Mouse (Mus musculus) limb, embryonic 14.5 days (tissue): ENCODE measurements around the gene Ccdc9b. TPM values are rescaled to one million over a fixed set of nuclear protein-coding genes. Genes with fewer than 3 reads are reported as not detected.

Experiments
- ATAC-seq: fragments of 200-750 bp; cut with Nextera tagmentation; 2 replicates; pipeline ENCODE4 v1.8.0; 2017; ENCODE audit warnings: low read depth, moderate number of reproducible peaks, moderate TSS enrichment; ENCODE audit not compliant: low FRiP score
- DNase-seq: peaks from one replicate; pipeline ENCODE4 v3.0.0-alpha.2; 2015; ENCODE audit warnings: low spot score
- H3K27ac ChIP-seq: fragments of 300-500 bp; sonication (generic); replicated peaks from 2 replicates; pipeline ENCODE4 v1.5.1; 2014; ENCODE audit warnings: low read depth, mild to moderate bottlenecking, low read length, moderate library complexity, mixed read lengths
- H3K27me3 ChIP-seq: fragments of 300-500 bp; sonication (generic); 2 replicates; pipeline ENCODE4 v1.6.1; 2014; ENCODE audit warnings: low read length, mixed read lengths; ENCODE audit not compliant: control insufficient read depth, insufficient read depth
- H3K36me3 ChIP-seq: fragments of 300-500 bp; sonication (generic); 2 replicates; pipeline ENCODE4 v1.6.1; 2014; ENCODE audit warnings: mild to moderate bottlenecking, low read length, moderate library complexity, mixed read lengths; ENCODE audit not compliant: control insufficient read depth, insufficient read depth
- H3K4me1 ChIP-seq: fragments of 300-500 bp; sonication (generic); 2 replicates; pipeline ENCODE4 v1.6.1; 2014; ENCODE audit warnings: antibody characterized with exemption, low read length, mixed read lengths; ENCODE audit not compliant: control insufficient read depth, insufficient read depth
- H3K4me2 ChIP-seq: fragments of 300-500 bp; sonication (generic); replicated peaks from 2 replicates; pipeline ENCODE4 v1.6.1; 2014; ENCODE audit warnings: low read depth, mild to moderate bottlenecking, low read length, moderate library complexity; ENCODE audit not compliant: severe bottlenecking
- H3K4me3 ChIP-seq: fragments of 300-500 bp; sonication (generic); replicated peaks from 2 replicates; pipeline ENCODE4 v1.5.1; 2014; ENCODE audit warnings: low read length
- H3K9ac ChIP-seq: fragments of 300-500 bp; sonication (generic); 2 replicates; pipeline ENCODE4 v1.6.1; 2014; ENCODE audit warnings: mild to moderate bottlenecking, low read depth, low read length, moderate library complexity; ENCODE audit not compliant: severe bottlenecking
- H3K9me3 ChIP-seq: fragments of 300-500 bp; sonication (generic); 2 replicates; pipeline ENCODE4 v1.6.1; 2016; ENCODE audit warnings: low read length; ENCODE audit not compliant: control insufficient read depth
- POLR2A ChIP-seq: fragments of 200-500 bp; IDR thresholded peaks from 2 replicates; pipeline ENCODE4 v1.8.0; 2012; ENCODE audit warnings: inconsistent platforms, mild to moderate bottlenecking, moderate library complexity, borderline replicate concordance; ENCODE audit not compliant: insufficient read depth, insufficient read length; ENCODE audit errors: extremely low read depth
- WGBS: fragments of 180-500 bp; shearing (Covaris S2); extraction: QIAGEN DNeasy Blood & Tissue Kit; methylation state at CpG from one replicate; pipeline ENCODE4 v1.1.7; 2014; 5-methylcytosine and 5-hydroxymethylcytosine counted together
- polyA plus RNA-seq, 2 experiments: library from polyadenylated mRNA; depleted of rRNA in 1 of 2; stranded (reverse) in 1 of 2; unstranded in 1 of 2; fragments of >200 nt; fragmentation: Nextera tagmentation in 1 of 2; extraction: Ambion mirVana in 1 of 2; gene quantifications; 2 replicates each; pipeline versions ENCODE4 v1.2.1 to v1.2.3; 2012 to 2014

Ccdc9b gene
- polyA plus RNA-seq, 2 experiments = 1.4 to 1.8 TPM

- Histone ChIP-seq H3K9ac (peak overlapping the region; percentile 38; the same call in 1 of the 2 replicates), H3K27ac (peak overlapping the region; percentile 74; the same call in 1 of the 2 replicates), H3K27me3 (no peaks in the 10 kb centered on the region), H3K9me3 (no peaks in the 10 kb centered on the region), H3K4me2 (peak overlapping the region; percentile 35), H3K36me3 (no peaks in the 10 kb centered on the region), H3K4me1 (peaks cover 22% of the 10 kb centered on the region), H3K4me3 (peak overlapping the region; percentile 10; the same call in 1 of the 2 replicates)
- WGBS = 16% methylated on average over 8 of the region's 10 CpGs
- ATAC-seq (no peak), DNase-seq (no peak)
- TF ChIP-seq POLR2A = no peak
Measured at GRCm38 (mm10) chr2:118762784-118763148, 305 bp upstream of the Ccdc9b start.

GRCm38 (mm10) chr2:118761358-118761757 is 1.1 kb downstream of the Ccdc9b start:
- Histone ChIP-seq H3K27ac (no peak overlapping the region), H3K9ac (no peak overlapping the region), H3K36me3 (no peaks in the 10 kb centered on the region), H3K4me2 (0 out of 2 replicates have a peak overlapping the region, but pooled peaks have one; percentile 1), H3K4me1 (peaks cover 22% of the 10 kb centered on the region), H3K4me3 (no peak overlapping the region), H3K27me3 (no peaks in the 10 kb centered on the region), H3K9me3 (no peaks in the 10 kb centered on the region)
- ATAC-seq = no peak
- TF ChIP-seq POLR2A = no peak
- no peak for DNase-seq
- 80% methylated on average over 12 of the region's 12 CpGs for WGBS

- Histone ChIP-seq H3K4me1 (peaks cover 22% of the 10 kb centered on the region), H3K4me2 (no peak overlapping the region), H3K4me3 (no peak overlapping the region), H3K27ac (no peak overlapping the region), H3K36me3 (no peaks in the 10 kb centered on the region), H3K9me3 (no peaks in the 10 kb centered on the region), H3K27me3 (no peaks in the 10 kb centered on the region), H3K9ac (no peak overlapping the region)
- ATAC-seq (no peak), DNase-seq (no peak)
- no peak for TF ChIP-seq POLR2A
- 84% methylated on average over 11 of the region's 11 CpGs for WGBS
Measured at GRCm38 (mm10) chr2:118760311-118761025, 2.0 kb downstream of the Ccdc9b start.

GRCm38 (mm10) chr2:118759828-118760227 is 2.6 kb downstream of the Ccdc9b start:
- ATAC-seq (no peak), DNase-seq (peak; percentile 74)
- Histone ChIP-seq H3K36me3 (no peaks in the 10 kb centered on the region), H3K4me3 (no peak overlapping the region), H3K4me1 (peaks cover 22% of the 10 kb centered on the region), H3K27ac (no peak overlapping the region), H3K9ac (no peak overlapping the region), H3K4me2 (no peak overlapping the region), H3K9me3 (no peaks in the 10 kb centered on the region), H3K27me3 (no peaks in the 10 kb centered on the region)
- WGBS = 9% methylated on average over 8 of the region's 8 CpGs
- no peak for TF ChIP-seq POLR2A

- ATAC-seq (no peak), DNase-seq (no peak)
- 81% methylated on average over 4 of the region's 4 CpGs for WGBS
Measured at GRCm38 (mm10) chr2:118756103-118756502, 6.4 kb downstream of the Ccdc9b start.

More at GRCm38 (mm10) chr2:118756103-118756502, 6.4 kb downstream of the Ccdc9b start:
- Histone ChIP-seq H3K9ac (no peak overlapping the region), H3K27me3 (no peaks in the 10 kb centered on the region), H3K27ac (no peak overlapping the region), H3K4me1 (peaks cover 6% of the 10 kb centered on the region; the same call in 1 of the 2 replicates), H3K9me3 (no peaks in the 10 kb centered on the region), H3K4me3 (no peak overlapping the region), H3K4me2 (no peak overlapping the region), H3K36me3 (no peaks in the 10 kb centered on the region)
- TF ChIP-seq POLR2A = no peak
